Mouse (Mus musculus): Measurements from ENCODE around the gene Zdhhc17.

The Zdhhc17 gene

DNA sequence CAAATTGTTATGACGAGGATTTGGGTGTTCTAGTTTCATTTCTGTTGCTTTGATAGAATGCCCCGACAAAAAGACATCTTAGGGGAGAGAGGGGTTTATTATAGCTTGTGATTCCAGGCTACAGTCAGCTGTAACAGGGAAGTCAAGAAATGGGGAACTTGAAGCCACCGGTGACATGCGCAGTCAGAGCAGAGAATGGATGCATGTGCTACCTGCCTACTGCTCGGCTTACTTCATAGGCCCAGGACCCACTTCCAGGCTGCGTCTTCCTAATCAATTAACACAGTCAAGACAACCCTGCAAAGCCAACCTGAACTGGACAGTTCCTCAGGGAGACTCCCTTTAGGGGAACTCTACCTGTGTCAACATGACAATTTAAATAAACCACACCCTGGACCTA lies 5.7 kb downstream of the Zdhhc17 start:
- no peak for DNase-seq

DNA sequence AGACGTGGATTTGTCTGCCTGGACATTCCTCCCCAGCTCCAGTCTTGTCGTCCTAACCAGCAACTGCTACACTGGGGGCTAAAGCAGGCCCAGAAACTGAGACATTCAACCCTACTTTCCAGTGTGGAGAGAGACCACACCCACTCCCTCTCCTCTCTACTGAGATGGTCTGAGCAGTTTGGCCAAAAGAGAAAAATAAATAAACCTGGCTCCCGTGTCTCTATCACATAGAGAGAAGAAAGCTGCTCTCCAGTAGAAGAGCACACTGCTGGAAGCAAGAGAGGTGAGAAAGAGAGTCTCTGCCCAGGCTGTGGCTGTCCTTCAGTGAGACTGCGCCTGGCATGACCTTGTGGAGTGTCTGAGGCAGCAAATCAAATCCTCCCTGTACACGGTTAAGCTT lies 10.7 kb downstream of the Zdhhc17 start:
- no peak for DNase-seq

DNA sequence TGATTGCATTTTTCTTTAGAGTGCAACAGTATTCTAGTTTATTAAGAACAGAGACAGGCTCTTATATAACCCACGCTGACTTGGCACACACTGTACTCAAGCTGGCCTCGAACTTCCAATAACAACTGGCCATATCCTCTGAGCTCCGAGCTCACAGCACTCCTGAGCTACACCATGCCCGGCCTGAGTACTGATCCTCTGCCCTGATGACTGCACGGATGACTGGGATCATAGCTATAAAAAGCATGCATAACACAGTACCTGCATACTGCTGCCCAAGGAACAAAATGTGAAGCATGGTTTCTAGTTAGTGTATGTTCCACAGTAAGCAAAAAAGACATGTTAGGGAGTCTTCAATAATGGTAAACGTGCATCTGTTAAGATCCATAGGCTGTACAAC lies 12.8 kb downstream of the Zdhhc17 start:
- DNase-seq, result no peak

DNA sequence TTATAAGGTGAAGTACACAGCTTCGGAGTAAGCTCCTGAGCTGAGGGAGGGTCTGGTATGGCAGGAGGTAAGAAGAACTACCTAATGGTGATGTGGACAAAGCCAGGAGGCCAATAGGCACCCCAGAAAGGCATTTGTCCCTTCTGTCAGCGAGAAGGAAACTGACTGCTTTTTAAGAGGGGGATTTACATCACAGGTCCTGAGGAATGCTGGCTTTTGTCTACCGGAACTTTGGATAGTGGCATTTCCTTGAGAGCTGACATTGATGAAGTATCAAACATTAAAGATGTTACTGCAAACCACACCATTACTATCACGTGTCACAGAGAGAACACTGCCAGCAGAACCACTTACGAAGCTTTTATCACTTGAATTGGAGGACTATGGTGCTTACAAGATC lies 15.2 kb downstream of the Zdhhc17 start:
- no peak for DNase-seq

DNA sequence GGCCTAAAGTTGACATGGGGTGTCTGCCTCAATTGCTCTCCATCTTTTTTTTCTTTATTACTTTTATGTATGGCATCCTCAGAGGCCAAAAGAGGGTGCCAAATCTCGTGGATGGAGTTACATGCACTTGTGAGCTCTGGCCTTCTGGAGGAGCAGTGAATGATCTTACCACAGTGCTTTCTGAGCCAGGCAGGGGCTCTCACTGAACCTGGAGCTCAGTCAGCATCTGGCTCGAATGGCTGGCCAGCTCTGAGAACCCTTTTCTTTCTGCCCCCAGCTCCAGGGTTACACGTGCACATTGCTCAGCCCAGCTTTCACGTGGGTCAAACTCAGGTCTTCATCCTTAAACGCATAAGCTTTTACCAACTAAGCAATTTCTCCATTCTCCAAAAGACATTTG lies 16.7 kb downstream of the Zdhhc17 start:
- DNase-seq, result no peak

DNA sequence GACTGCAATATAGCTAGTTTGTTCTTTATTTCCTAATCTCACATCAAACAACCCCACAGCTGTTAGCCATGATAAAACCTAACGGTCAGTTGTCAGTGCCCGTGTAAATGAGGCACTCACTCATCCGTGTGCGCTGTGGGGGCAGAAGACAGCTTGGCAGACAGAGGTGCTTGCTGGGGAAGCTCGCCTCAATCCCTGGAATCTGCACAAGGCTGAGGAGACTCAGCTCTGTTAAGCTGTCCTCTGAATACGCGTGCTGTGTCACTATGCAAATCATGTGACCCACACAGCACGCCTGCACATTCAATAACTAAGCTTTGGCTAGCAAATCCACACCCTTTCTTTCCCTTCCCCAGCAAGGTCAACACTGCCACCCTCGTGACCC lies 17.9 kb downstream of the Zdhhc17 start:
- no peak for DNase-seq

DNA sequence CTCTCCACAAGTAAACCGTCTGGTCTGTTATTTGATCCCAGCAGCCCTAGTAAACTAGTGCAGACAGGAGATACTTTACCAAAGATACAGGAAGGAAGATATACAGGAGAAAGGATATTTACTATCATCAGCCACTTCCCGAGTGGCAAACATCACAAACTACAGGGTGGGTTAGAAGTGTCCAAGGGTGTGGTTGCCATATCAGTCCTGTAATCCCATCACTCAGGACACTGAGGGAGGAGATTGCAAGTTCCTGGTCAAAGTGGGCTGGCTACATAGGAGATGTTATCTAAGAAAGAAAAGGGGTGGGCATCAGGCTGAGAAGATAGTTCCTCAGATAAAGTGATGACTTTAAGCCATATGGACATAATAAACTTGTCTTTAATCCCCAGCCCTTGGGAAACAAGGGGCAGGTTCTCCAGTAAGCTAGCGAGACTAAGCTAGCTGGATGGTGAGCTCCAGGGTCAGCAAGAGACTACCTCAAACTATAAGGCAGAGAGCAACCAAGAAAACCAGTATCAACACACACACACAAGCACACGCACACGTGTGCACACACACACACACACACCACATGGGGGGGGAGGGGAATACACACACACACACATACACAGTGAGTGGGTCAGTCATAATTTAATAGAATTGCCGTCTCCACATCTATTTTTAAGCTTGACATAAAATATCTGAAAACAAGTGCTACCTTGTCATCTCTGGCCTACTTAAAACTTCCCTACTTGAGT lies 18.5 kb downstream of the Zdhhc17 start:
- DNase-seq, result no peak

DNA sequence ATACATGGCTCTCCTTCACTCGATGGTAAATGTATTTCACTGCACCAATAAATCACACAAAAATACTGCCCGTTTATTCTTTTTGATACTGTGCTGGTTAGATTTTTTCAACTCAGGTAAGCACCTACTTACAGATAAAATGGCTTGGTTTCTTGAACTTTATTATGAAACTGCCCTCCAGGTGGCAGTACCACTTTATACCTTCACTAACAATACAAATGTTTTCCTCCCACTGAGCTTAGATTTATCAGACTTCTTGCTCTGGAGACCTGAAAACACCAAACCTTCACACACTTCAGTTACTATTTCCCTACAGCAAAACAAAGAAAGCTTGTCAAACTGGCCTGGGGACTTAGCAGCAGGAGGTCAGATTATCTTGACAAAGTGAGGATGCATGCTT lies 20.2 kb downstream of the Zdhhc17 start:
- DNase-seq, result peak; percentile 33

DNA sequence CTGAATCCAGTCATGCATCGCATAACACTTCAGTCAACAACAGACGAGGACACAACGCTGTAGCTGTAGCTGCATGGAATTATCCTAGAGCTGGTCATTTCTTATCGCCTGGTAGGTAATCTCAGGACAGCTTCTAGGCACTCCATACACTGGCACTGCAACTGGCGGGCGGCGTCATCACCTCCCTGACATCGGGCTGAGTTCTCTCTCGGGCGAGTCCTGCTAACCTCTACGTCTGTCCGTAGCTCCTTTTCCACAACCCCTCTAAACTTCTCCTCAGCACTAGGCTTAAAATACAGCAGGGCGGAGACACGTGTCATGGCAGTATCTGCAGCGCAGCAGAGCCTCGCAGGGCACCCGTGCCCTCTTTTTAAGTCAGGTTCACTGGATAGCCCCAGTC lies 23.3 kb downstream of the Zdhhc17 start:
- DNase-seq, result no peak

DNA sequence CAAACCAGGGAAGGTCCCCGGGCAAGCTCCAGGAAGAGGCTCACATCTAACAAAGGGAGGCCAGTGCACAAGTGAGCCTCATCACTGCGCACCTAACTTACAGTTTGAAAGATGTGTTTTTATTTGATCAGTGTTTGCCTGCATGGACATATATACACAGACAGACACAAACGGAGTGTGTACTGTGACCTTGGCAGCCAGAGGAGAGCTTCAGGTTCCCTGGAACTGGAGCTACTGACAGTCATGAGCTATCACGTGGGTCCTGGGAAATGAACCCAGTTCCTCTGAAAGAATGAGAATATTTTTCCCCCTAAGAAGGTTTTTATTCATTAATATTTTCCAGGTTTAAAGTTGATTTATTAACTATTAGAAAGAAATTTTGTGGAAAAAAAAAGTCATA lies 27.2 kb downstream of the Zdhhc17 start:
- no peak for DNase-seq

DNA sequence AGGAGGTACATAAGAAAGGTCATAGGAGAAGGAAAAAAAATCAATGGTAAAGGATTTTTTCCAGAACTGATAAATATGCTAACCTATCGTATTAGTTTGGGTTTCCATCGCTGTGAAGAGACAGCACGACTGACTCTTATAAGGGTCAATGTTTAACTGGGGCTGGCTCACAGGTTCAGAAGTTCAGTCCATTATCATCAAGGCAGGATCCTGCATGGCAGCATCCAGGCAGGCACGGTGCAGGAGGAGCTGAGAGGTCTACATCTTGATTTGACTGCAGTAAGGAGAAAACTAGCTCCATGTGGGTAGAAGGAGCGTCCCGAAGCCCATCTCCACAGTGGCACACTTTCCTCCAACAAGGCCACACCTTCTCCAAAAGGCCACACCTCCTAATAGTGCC lies 29.5 kb downstream of the Zdhhc17 start:
- DNase-seq, result no peak

DNA sequence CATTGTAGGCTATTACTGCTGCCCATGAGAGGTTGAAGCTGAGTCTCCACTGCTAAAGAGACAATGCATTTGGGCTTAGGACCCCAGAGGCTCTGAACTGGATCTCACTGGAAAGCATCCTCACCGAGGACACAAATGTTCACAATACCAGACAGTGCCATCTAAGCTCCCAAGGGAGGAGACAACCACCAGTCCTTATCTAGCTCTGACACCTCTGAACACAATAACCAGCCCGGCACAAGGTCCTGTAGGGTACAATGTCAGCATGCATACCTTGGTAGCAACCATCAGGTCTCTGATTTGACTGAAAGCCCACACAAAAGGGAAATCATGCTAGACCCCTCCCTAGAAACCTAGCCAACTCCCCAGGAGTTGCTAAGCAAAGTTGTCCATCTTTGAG lies 30.5 kb downstream of the Zdhhc17 start:
- DNase-seq, result no peak

DNA sequence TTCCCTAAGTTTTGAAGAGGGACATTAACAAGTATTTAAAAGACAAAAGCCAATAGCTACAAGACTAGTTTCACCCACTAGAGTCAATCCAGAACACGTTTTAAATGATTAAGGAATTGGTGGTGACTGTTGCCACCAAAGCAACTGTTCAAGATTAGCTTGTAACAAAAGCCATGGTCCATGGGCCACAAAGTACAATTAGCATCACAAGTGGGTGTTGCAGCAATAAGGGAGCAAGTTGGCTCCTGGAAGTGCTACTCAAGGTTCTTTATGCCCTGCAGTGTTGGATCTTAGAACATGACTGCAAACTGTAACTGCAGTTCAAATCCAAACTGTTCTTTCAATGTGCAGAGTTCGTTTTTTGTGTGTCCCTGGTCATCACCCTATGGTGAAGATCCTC lies 32.6 kb downstream of the Zdhhc17 start:
- no peak for DNase-seq

DNA sequence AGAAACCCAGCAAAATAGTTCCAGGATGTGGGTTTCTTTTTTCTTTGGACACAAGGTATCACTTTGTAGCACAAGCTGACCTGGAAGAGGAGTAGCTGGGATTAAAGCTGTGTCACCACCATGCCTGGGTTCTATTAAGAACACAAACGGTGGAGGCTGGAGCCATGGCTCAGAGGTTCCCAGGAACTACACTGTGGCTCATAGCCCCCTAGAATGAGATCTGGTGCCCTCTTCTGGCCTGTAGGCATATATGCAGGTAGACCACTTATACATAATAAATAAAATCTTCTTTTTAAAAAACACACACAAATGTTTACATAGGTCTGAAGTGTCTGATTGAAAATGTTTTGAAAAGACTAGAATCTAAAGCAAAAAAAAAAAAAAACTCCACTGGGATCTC lies 33.9 kb downstream of the Zdhhc17 start:
- DNase-seq, result peak; percentile 84

DNA sequence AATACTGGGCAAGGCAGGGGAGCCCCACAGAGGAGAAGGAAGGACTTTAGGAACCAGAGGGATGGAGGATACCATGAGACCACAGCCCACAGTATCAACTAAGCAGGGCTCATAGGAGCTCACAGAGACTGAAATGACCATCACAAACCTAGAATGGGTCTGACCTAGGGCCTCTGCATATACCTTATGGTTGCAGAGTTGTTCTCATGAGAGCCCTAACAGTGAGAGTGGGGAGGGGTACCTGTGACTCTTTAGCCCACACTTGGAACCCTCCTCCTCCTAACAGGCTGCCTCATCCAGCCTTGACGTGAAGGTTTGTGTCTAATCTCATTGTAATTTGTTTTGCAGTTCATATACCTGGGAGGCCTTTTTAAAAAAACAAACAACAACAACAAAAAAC lies 35.1 kb downstream of the Zdhhc17 start:
- no peak for DNase-seq

DNA sequence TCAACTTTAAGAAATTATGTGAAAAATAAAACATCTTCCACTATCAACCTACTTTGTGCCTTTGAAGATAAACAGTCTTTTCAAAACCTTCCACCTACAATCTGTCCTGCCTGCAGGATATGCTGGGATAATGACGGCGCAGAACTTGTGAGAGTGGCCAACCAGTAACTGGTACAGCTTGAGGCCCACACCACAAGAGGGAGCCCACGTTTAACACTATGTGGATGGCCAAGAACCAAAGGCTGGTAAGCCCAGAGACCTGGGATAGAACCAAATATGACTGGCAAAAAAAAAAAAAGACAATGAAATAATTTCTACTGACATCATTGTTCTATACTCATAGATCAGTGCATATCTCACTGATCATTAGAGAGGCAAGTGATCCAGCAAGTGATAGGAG lies 35.5 kb downstream of the Zdhhc17 start:
- peak; percentile 72 for DNase-seq

DNA sequence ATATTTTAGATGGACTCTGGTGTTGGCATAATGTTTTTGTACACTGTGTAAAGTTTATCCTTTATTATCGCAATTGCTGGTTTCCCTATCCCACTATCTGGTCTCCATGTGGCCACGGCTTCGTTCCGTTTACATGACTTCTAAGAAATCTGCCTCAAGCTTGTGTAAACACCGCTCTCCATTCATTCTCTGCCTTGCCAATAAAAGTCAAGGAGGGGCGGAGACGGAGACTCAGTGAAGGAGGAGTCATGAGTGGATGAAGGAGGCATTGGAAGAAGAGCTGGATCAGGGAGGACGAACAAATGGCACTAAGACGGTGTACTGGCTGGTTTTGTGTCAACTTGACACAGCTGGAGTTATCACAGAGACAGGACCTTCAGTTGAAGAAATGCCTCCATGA lies 37.9 kb downstream of the Zdhhc17 start:
- no peak for DNase-seq

DNA sequence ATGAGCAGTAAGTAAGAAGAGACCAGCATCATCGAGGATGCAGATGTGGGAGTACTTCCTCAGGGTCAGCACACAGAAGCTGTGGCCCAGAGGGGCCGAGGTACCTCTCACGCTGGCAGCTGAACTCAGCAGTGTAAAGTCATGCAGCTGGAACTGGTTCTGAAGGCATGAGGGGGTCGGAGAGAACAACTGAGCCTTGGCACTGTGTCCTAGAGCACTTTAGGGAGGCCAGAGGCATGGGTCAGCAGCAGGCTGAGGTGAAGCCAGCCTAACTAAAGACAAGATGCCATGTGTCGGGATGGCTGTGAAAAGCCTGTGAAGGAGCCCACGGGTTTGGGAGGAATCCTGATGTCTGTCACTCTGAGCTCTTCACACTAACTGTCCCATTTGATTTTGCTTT lies 38.5 kb downstream of the Zdhhc17 start:
- DNase-seq, result no peak

DNA sequence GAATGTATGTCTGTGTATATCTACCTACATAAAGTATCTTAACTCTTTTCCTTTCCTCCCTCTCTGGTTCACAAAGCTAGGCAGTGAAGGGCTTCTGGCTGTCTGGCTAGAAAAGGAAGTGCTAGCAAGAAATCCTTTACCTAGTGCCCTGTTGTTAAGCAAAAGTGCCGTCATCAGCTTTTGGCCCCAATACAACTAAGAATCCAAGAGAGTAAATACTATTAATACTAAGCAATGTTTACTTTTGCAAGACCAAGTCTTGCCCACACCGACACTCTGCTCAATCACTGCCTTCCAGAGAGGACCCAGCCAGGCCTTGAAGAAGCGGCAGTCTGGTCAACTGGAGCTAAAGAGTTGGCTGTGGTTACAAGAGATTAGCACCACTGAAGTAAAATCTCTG lies 38.9 kb downstream of the Zdhhc17 start:
- DNase-seq, result no peak

DNA sequence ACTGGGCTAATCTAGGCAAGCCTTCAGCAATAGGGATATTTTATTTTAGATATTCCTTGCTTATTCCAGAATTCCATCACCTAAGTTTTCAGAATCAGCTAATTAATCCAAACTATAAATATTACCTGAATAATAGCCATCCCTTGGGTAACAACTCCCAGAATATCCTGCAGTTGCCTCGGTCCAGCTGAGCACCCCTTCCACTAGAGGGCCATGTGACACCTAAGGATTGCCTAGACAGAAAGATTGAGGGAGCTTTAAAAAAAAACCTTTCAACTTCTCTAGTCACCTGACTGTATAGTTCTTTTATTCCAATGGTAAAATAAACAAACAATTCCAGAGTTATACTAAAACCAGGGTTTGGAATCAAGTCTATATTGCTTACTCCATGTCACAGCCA lies 47.8 kb downstream of the Zdhhc17 start:
- DNase-seq, result no peak

DNA sequence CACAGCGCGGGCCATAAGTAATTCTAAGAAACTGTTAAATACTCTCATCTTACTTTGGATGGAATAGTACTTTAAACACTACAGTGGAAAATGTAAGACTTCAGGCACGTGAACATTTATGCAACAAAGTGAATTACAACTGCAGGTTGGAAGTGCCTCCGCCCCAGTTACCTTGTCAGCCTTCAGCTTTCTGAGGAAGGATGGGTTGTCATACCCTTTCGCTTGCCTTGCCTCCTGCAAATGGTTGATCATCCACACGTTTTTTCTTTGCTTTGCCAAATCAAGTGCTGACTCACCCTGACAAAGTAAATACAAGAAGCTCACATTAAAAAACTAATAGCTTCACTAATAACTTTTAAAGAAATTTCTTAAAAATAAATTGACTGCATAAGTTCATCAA lies 49.1 kb downstream of the Zdhhc17 start:
- DNase-seq, result no peak

DNA sequence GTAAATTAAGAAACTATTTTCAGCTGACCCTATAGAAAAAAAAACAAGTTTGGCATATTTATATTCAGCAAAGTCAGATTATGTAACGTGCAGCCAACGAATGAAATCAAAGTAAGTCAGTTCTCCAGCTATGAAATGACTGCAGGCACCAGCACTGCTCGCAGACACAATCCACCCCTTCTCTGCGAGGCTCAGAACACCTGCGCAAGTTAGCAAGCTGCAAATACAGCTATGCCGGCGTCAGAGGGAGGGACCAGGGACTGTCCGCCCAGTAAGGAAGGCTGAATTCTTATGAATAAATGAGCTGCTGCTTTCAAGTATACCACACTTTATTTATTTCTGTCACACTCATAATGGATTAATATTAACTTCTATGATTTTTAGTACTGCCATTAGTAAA lies 50.2 kb downstream of the Zdhhc17 start:
- DNase-seq, result no peak

DNA sequence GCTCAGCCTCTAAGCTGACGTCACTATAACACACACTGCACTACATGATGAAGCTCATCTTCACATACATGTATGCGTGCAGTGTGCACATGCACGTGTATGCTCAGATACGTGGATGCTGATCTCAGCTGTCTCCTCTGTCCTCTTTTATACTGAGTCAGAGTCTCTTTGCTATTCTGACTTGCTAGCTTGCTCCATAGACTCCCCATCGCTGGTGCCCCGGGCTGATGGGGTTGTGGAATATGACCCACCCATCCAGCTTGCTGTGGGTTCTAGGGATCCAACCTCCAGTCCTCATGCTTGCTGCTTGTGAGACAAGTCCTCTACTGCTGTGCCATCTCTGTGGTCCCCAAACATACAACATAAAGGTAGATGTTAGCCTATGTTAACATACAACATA lies 51.1 kb downstream of the Zdhhc17 start:
- DNase-seq, result no peak

DNA sequence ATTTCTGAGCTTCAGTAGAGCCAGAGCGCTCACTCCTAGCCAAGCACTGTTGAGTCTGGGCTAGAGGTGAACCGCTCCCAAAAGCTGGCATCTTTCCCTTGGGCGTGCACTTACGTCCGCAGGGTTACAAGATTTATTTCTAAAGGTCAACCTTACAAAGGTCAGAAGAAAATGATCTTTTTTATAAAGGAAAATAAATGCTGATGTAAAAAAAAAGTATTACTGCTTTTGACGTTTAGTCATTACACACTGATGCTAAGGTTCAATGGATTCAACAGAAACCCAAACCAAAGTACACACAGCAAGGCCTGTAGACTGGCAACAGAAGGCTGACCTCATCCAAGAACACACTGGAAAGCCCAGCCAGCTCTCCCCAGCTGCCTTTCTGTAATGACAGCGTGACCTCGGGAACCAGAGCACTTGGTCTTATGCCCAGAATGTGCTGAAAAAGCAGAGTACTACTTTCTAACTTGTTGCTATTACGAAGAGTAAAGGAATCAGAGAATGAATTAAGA lies 56.9 kb downstream of the Zdhhc17 start:
- DNase-seq, result no peak

DNA sequence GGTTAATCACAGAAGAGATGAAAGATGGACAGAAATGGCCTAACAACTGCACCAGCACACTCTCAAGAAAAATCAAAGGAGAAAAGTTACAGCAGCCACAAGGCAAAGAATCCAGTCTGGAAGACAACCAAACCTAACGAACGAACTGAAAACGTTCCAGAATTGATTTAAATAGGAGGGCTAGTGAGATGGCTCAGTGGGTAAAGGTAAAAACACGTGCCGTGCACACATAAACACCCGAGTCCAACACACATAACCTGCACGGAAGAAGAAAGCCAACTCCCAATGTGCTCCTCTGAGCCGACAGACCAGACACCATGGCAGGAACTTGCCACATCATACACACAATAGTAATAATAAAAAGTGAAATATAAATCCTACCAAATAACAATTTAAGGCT lies 57.7 kb downstream of the Zdhhc17 start:
- no peak for DNase-seq

DNA sequence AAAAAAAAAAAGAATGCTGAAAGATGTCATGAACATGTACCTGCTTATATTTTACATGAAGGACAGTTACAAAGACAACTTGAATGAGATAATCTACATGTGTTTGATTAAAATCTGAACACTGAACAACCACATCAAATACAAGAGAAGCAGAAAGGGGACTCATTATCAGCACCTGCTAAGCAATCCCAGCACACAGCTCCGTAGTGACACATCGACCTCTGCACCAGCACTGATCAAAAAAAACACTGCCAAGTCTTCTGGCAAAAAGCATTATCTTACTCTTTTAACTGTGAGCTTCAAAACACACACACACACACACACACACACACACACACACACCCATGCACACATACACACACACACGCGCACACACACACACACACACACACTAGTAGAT lies 58.2 kb downstream of the Zdhhc17 start:
- DNase-seq, result no peak
